Mouse (Mus musculus): ENCODE data around the gene Slc7a11. TPM values are rescaled to one million over a fixed set of nuclear protein-coding genes. Genes with fewer than 3 reads are reported as not detected.

Slc7a11 gene
- total RNA-seq, 2 experiments from 2014 or later = 24.4 to 29.0 TPM

- DNase-seq (ENCODE audit: low spot score in 2 of 2) = no peak
Measured at GRCm38 (mm10) chr3:50186369-50186768, 257.0 kb downstream of the Slc7a11 start.

- DNase-seq (ENCODE audit: low spot score in 2 of 2) = no peak
Measured at GRCm38 (mm10) chr3:50185879-50186278, 257.5 kb downstream of the Slc7a11 start.

GRCm38 (mm10) chr3:50160756-50161155 lies 282.7 kb downstream of the Slc7a11 start:
- no peak for DNase-seq (ENCODE audit: low spot score in 2 of 2)

DNA sequence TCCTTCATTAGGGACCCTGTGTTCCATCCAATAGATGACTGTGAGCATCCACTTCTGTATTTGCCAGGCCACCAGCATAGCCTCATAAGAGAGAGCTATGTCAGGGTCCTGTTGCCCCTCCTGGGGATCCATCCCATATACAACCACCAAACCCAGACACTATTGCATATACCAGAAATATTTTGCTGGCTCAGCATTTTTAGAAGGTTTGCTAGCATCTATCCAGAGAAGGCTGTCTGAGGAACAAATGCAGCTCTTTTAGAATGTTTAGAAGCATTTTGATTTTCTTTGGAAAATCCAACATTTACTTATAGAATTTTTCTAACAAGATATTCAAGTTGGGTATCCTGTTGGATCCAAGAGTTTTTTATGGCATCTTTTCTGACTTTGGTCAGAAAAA lies 299.3 kb downstream of the Slc7a11 start:
- DNase-seq (ENCODE audit: low spot score in 2 of 2) = no peak

- DNase-seq (ENCODE audit: low spot score in 2 of 2) = no peak
Measured at GRCm38 (mm10) chr3:50138319-50138718, 305.1 kb downstream of the Slc7a11 start.

DNA sequence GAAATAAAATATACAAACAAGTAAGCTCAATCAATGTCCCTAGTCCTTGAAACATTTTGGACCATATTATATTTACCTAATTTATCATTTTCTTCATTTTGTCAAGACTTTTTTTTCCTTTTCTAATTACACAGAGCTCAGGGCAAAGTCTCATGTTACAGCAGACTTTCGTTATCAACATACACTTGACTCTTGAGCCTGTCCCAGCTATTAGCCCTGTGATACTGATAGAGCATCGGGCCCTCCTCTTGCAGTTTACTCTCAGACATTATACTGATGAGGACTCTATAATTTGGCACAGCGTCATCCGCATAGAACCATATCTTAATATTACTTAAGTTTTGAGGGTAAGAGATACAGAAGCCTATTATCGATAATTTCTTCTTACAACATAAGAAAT lies 311.2 kb downstream of the Slc7a11 start:
- DNase-seq (ENCODE audit: low spot score in 2 of 2) = no peak

DNA sequence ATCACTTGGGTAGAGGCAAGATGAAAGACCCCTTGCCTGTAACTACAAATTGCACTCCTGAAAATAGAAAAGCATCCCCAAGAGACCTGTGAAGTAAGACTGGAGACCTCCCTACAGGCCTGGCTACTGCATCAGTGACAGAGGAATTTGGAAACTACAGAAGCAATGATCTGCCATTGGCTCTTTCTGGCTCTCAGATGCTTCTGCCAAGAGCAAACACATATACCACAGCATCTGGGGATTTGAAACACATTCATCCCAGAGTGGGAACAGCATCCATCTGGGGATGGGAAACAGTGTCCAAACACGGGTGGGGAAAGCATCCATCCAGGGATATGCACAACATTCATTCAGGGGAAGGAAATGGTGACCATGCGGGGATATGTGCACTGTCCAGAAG lies 313.1 kb downstream of the Slc7a11 start:
- DNase-seq (ENCODE audit: low spot score in 2 of 2) = no peak

DNA sequence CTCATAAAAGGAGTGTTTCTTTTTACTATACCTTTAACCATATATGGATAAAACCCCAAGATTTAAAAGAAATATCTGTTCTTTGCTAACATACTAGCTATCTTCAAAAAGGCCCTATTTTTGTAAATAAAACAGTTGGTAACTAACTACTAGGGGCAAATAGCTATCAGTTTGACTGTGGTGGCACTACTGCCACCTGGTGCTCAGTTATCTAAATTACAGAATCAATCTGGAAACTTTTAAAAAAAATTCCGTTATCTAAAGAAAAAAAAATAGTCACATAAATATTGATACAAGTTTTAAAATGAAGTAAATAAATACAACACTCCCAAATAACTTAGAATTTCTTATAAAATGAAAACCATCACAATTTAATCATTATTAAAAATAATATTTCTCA lies 322.4 kb downstream of the Slc7a11 start:
- no peak for DNase-seq (ENCODE audit: low spot score in 2 of 2)

- DNase-seq (ENCODE audit: low spot score in 2 of 2) = no peak
Measured at GRCm38 (mm10) chr3:50116266-50116665, 327.1 kb downstream of the Slc7a11 start.

DNA sequence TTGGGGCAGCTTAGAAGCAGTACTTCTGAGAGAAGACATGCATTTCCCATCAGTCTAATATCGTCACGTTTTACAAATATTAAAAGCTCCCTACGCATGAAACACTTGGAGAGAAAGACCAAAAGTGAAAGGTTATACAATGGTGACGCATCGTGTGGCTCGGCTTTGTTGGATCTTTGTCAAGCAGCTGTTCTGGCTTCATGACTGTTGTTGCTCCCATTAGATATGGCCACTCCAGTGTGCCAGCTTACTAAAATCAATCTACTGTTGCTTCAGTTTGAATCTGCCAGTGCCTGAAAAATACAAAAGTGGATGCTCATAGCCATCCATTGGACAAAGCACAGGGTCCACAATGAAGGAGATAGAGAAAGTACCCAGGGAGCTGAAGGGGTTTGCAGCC lies 337.9 kb downstream of the Slc7a11 start:
- no peak for DNase-seq (ENCODE audit: low spot score in 2 of 2)

GRCm38 (mm10) chr3:50094404-50095092 lies 348.9 kb downstream of the Slc7a11 start:
- DNase-seq (ENCODE audit: low spot score in 2 of 2) = no peak

DNA sequence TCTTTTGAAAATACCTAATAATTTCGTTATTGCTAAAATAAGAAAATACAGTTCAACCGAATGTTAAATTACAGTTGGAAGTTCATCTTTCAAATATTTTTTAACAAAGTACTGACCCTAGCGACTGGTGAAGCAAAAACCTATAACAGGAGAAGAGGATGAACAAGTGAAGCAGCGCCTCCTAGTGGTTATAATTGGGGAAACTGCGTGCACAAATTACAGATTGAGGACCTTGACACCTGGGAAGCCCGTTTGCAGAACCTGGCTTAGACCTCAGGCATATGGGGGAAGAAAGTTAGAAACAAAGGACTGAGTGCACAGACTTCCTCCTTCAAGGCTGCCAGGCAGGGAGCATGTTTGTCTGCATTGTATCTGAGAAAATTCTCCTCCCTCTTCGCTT lies 366.4 kb downstream of the Slc7a11 start:
- DNase-seq (ENCODE audit: low spot score in 2 of 2) = peak; percentile 44 to 68

GRCm38 (mm10) chr3:50063396-50063795 lies 380.0 kb downstream of the Slc7a11 start:
- no peak for DNase-seq (ENCODE audit: low spot score in 2 of 2)

- no peak for DNase-seq (ENCODE audit: low spot score in 2 of 2)
Measured at GRCm38 (mm10) chr3:50044666-50045065, 398.7 kb downstream of the Slc7a11 start.

DNA sequence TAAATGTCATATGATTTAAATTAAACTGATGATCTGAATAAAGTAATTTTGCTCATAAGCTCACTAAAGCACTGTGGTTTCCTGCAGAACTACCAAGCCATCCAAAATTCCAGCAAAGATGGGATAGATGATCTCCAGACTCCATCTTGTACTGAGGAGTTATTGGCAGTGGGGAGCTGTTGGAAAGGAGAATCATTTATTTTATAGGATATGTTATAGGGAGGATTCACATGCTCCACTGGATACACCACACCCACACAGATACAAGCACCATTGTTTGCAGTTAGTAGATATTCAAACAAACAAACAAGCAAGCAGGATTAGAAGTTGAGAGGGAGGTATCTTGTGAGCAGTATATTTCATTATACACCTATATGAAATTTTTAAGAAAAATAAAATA lies 399.3 kb downstream of the Slc7a11 start:
- DNase-seq (ENCODE audit: low spot score in 2 of 2) = no peak

GRCm38 (mm10) chr3:50041141-50041540 lies 402.3 kb downstream of the Slc7a11 start:
- DNase-seq (ENCODE audit: low spot score in 2 of 2) = no peak

GRCm38 (mm10) chr3:50035875-50036528 lies 407.4 kb downstream of the Slc7a11 start:
- no peak for DNase-seq (ENCODE audit: low spot score in 2 of 2)

- DNase-seq (ENCODE audit: low spot score in 2 of 2) = no peak
Measured at GRCm38 (mm10) chr3:50033325-50033724, 410.1 kb downstream of the Slc7a11 start.

DNA sequence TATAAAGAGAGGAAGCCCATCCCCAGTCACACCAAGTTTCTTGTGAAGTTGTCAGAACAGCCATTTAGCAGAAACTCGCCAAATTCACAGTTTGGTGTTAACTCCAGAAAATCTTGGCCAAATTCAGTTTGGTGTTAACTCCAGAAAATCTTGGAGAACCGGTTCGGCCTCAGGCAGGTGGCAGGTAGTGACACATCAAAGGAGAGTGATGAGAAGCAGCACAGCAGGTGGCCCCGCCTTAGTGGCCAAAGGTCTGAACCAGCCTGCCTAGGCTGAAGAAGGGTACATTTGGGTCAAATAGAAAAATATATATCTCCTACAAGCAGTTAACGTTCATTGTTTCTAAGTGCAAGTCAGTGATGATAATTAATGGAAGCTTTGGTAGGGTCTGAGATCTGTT lies 417.4 kb downstream of the Slc7a11 start:
- no peak for DNase-seq (ENCODE audit: low spot score in 2 of 2)

GRCm38 (mm10) chr3:50014396-50014795 lies 429.0 kb downstream of the Slc7a11 start:
- peak; percentile 3 to 11 for DNase-seq (ENCODE audit: low spot score in 2 of 2)

- no peak for DNase-seq (ENCODE audit: low spot score in 2 of 2)
Measured at GRCm38 (mm10) chr3:50012012-50012411, 431.4 kb downstream of the Slc7a11 start.

GRCm38 (mm10) chr3:50003970-50004683 lies 439.3 kb downstream of the Slc7a11 start:
- DNase-seq (ENCODE audit: low spot score in 2 of 2) = no peak

Measured in left cerebral cortex, adult 18-20 months (tissue).